22 mouse cellular contexts compared by ENCODE assay signal in the genomic region with DNA sequence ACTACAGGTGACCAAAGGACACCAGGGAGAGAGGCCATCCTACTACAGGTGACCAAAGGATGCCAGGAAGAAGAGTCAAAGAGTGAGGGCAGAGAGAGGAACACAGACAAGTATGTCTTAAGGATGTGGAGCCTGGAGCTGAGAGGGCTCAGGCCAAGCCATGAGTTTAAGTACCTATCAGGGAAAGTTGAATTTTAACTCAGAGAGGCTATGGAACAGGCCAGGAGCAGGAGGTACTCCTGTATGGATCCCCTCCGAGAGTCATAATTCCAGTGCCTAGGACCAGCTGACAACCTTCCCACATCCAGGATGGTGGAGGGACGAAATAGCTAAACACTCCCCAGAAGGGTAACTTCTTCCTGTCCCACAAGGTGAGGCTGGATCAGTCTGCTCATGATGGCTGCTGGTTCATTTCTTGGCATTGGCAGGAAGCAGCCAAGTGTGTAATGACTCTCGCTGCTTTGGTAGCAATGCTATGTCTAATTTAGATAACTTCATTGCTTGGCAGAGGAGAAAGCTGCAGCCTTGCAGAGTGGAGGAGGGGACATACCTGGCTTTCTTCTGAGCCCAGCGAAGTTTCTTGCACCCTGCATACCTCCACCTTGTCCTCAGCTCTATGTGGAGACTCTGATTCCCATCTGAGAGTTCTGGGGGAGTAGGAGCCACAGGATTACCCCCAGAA. TPM values are rescaled to one million over a fixed set of nuclear protein-coding genes. Genes with fewer than 3 reads are reported as not detected.
DNase-seq lines count a peak whose midpoint lies in the region; ATAC-seq and TF ChIP-seq lines count a peak whose summit lies in the region.
"Had no signal": no experiment of that assay in that cellular context is flagged by ENCODE, and none has a peak within 500 bp of the region (broad histone marks: within the 10 kb centered on the region; RNA-seq: fewer than 3 reads in every experiment).

No protein-coding gene starts in this region.

- H3K4me3 ChIP-seq in kidney, adult 2 months (ENCODE audit: insufficient read depth, low read depth, low read length): no peak overlapping the region
- no peak overlapping the region for H3K4me3 ChIP-seq in kidney, embryonic 15.5 days (replicated peaks)
- H3K4me3 ChIP-seq: embryonic facial prominence, embryonic 12.5 days; forebrain, embryonic 12.5 days; heart, embryonic 12.5 days had no signal

- H3K9ac ChIP-seq in kidney, embryonic 15.5 days: no peak overlapping the region
- H3K9ac ChIP-seq: embryonic facial prominence, embryonic 12.5 days; forebrain, embryonic 12.5 days; heart, embryonic 12.5 days had no signal

- POLR2A ChIA-PET in Patski (lab: Charles Lee): interaction anchor here (0.6 kb wide), 1 partner anchor 116 kb away, joined by 4 read pairs; no protein-coding TSS in a partner anchor

- H3K27me3 ChIP-seq in Patski: no peaks in the 10 kb centered on the region
- H3K27me3 ChIP-seq in kidney, adult 2 months (replicated peaks; ENCODE audit: control insufficient read depth, insufficient read depth, low read length): no peaks in the 10 kb centered on the region
- H3K27me3 ChIP-seq in kidney, embryonic 15.5 days: no peaks in the 10 kb centered on the region
- H3K27me3 ChIP-seq: embryonic facial prominence, embryonic 12.5 days; forebrain, embryonic 12.5 days had no signal

- no peak for DNase-seq in Patski (ENCODE audit: low read depth, low spot score)
- peak; percentile 60 for DNase-seq in kidney, adult 2 months
- peak; percentile 6 to 48 for DNase-seq in kidney, postnatal 25 days
- DNase-seq in right cerebral cortex, postnatal 4 days: no peak
- DNase-seq in adrenal gland, adult 8-10 months: no peak
- DNase-seq: adrenal gland, postnatal 10 days; cerebellum, adult 11 months; cerebellum, adult 8-10 months; cerebellum, postnatal 14 days; gastrocnemius, postnatal 14 days; heart, postnatal 36 days had no signal

- in situ Hi-C loops in Patski (cut with MboI; ENCODE audit: low pct_unique_long_range_greater_than_20kb): no loop called here

- WGBS in kidney, adult 2 months: 26% methylated on average over 4 of the region's 4 CpGs
- 46% methylated on average over 4 of the region's 4 CpGs for WGBS in kidney, embryonic 15.5 days

- CTCF ChIA-PET in Patski (lab: Charles Lee): interaction anchor here (0.9 kb wide), 1 partner anchor 9 kb away, joined by 3 read pairs; no protein-coding TSS in a partner anchor

- ATAC-seq in Patski: peak; percentile 42
- ATAC-seq in kidney, embryonic 15.5 days (replicated peaks; ENCODE audit: low FRiP score): peak; percentile 58
- no peak for ATAC-seq in inflammation-experienced regulatory T-cells, adult 6 months
- ATAC-seq: forebrain, embryonic 16.5 days; hindbrain, embryonic 16.5 days had no signal

- no peak overlapping the region for H3K4me2 ChIP-seq in kidney, embryonic 15.5 days
- H3K4me2 ChIP-seq: embryonic facial prominence, embryonic 12.5 days; forebrain, embryonic 12.5 days; heart, embryonic 12.5 days had no signal

- peak overlapping the region; percentile 43; the same call in 1 of the 2 replicates for H3K27ac ChIP-seq in kidney, adult 2 months (ENCODE audit: insufficient read depth, low read depth, low read length)
- peak overlapping the region; percentile 81 for H3K27ac ChIP-seq in kidney, embryonic 15.5 days
- H3K27ac ChIP-seq: embryonic facial prominence, embryonic 12.5 days; forebrain, embryonic 12.5 days had no signal

- no peaks in the 10 kb centered on the region for H3K36me3 ChIP-seq in kidney, adult 2 months (ENCODE audit: control insufficient read depth, insufficient read depth, low read length)
- no peaks in the 10 kb centered on the region for H3K36me3 ChIP-seq in kidney, embryonic 15.5 days
- H3K36me3 ChIP-seq: embryonic facial prominence, embryonic 12.5 days; forebrain, embryonic 12.5 days; heart, embryonic 12.5 days had no signal

- TF ChIP-seq POLR2A in kidney, adult 2 months (IDR thresholded peaks at IDR 0.05; ENCODE audit: low read depth, low read length): no peak

- H3K4me1 ChIP-seq in kidney, adult 2 months (ENCODE audit: control insufficient read depth, insufficient read depth, low read length): peaks cover 2% of the 10 kb centered on the region; the same call in 1 of the 2 replicates
- H3K4me1 ChIP-seq in kidney, embryonic 15.5 days: peaks cover 8% of the 10 kb centered on the region; the same call in 1 of the 2 replicates
- H3K4me1 ChIP-seq: forebrain, embryonic 12.5 days; heart, embryonic 12.5 days had no signal

- no peaks in the 10 kb centered on the region for H3K9me3 ChIP-seq in kidney, embryonic 15.5 days (replicated peaks)
- H3K9me3 ChIP-seq: embryonic facial prominence, embryonic 12.5 days; forebrain, embryonic 12.5 days; heart, embryonic 12.5 days had no signal

- TF ChIP-seq CTCF in Patski (IDR thresholded peaks at IDR 0.05): no peak
- TF ChIP-seq CTCF in kidney, adult 2 months (conservative IDR thresholded peaks at IDR 0.05; ENCODE audit: insufficient read depth, insufficient read length, low read depth, low read length): no peak

RNA-seq across cellular contexts. Expression of a gene that starts 16.9 kb away (rescaled TPM):
- polyA plus RNA-seq in Patski (2021): not detected
- not detected in 2 replicates for polyA plus RNA-seq in kidney, adult 2 months (2012; rRNA removed)
- polyA plus RNA-seq in kidney, embryonic 15.5 days (2015; fragmentation: Nextera tagmentation; extraction: Ambion mirVana): 5.0 and 6.7 TPM in 2 replicates
- not detected for total RNA-seq in adrenal gland, adult 8-10 months (2022)
- not detected for polyA plus RNA-seq in inflammation-experienced regulatory T-cells, adult 6 months (2017; shearing (Covaris generic))
- total RNA-seq: adrenal gland, postnatal 10 days; CH12.LX; gastrocnemius, adult 18-20 months; gastrocnemius, postnatal 14 days; heart, adult 8-10 months; heart, postnatal 36 days had no signal
- polyA plus RNA-seq: gonadal fat pad, adult 2 months had no signal

RNA-seq across cellular contexts. Expression of a gene that starts 46.6 kb away (rescaled TPM):
- 21.7 TPM for polyA plus RNA-seq in Patski (2021)
- 10.4 and 10.5 TPM in 2 replicates for polyA plus RNA-seq in kidney, adult 2 months (2012; rRNA removed)
- polyA plus RNA-seq in kidney, embryonic 15.5 days (2015; fragmentation: Nextera tagmentation; extraction: Ambion mirVana): 23.8 and 27.0 TPM in 2 replicates
- total RNA-seq in adrenal gland, adult 8-10 months (2022): 10 to 100 TPM; 21.1 to 32.7 (median 28.3) TPM
- 10 to 100 TPM; 10.1 to 11.9 (median 11.5) TPM for polyA plus RNA-seq in inflammation-experienced regulatory T-cells, adult 6 months (2017; shearing (Covaris generic))

Comparison
In these comparisons a context has a peak if more than half of its experiments do, and no peak if none do; other contexts are left out.
1. DNase-seq: peak in kidney, adult 2 months (single experiment) and kidney, postnatal 25 days (2 of 2); none in Patski (single experiment), right cerebral cortex, postnatal 4 days (single experiment) and adrenal gland, adult 8-10 months (single experiment).